16 mouse cellular contexts compared by ENCODE assay signal in the genomic region with DNA sequence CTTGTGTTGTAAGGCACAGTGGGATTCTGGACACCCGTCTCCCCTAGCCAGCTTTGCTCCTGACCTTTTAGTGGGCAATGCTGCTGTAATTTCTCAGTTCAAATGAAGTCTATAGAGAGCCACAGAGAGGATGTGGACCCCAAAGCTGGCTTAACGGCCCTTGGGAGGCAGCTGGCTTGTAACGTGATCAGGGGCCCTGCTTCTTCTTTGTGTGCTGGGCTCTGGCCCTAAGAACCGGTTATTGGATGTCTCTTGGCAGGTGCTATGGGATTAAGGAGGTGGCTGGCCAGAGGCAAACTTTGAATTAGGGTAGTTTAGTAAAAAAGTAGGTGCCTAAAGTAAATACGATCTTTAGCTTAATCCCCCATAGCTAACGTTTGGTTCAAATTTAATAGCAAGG.
"Had no signal": no experiment of that assay in that cellular context is flagged by ENCODE, and none has a peak within 500 bp of the region (broad histone marks: within the 10 kb centered on the region; RNA-seq: fewer than 3 reads in every experiment).

No protein-coding gene starts in this region.

- H3K27ac ChIP-seq: intestine, embryonic 15.5 days; kidney, embryonic 15.5 days; limb, embryonic 12.5 days; liver, embryonic 14.5 days; neural tube, embryonic 13.5 days had no signal

- H3K36me3 ChIP-seq: intestine, embryonic 15.5 days; kidney, embryonic 15.5 days; limb, embryonic 12.5 days; neural tube, embryonic 13.5 days had no signal

- DNase-seq: kidney, adult 2 months; kidney, postnatal 14 days; lung, embryonic 14.5 days; lung, postnatal 10 days; lung, postnatal 4 days; retina, postnatal 1 day; right cerebral cortex, postnatal 4 days; spleen, adult 18-20 months; thymus, adult 18-20 months; thymus, postnatal 36 days had no signal

- ATAC-seq: intestine, embryonic 15.5 days had no signal

- H3K27me3 ChIP-seq: intestine, embryonic 15.5 days; limb, embryonic 12.5 days; neural tube, embryonic 13.5 days had no signal

- H3K9me3 ChIP-seq: intestine, embryonic 15.5 days; kidney, embryonic 15.5 days; neural tube, embryonic 13.5 days had no signal

- H3K4me3 ChIP-seq: intestine, embryonic 15.5 days; kidney, embryonic 15.5 days; limb, embryonic 12.5 days; neural tube, embryonic 13.5 days had no signal

- H3K4me1 ChIP-seq: intestine, embryonic 15.5 days; kidney, embryonic 15.5 days; neural tube, embryonic 13.5 days had no signal

- H3K4me2 ChIP-seq: intestine, embryonic 15.5 days; kidney, embryonic 15.5 days; limb, embryonic 12.5 days; lung, embryonic 14.5 days; midbrain, embryonic 11.5 days; neural tube, embryonic 13.5 days had no signal

- H3K9ac ChIP-seq: intestine, embryonic 15.5 days; kidney, embryonic 15.5 days; limb, embryonic 12.5 days; liver, embryonic 14.5 days; lung, embryonic 14.5 days; neural tube, embryonic 13.5 days had no signal
